Mouse (Mus musculus) liver, embryonic 14.5 days (tissue): ENCODE data around the gene Gtf3c1.

Experiments
- CTCF ChIP-seq: IDR thresholded peaks from 2 replicates; pipeline ENCODE4 v1.5.1; 2016; ENCODE audit warnings: antibody characterized with exemption, low read depth, control low read depth
- EP300 ChIP-seq: IDR thresholded peaks from 2 replicates; pipeline ENCODE4 v1.6.1; 2016; ENCODE audit warnings: antibody characterized with exemption, low read depth

- TF ChIP-seq CTCF (no peak), EP300 (no peak)
Observed at GRCm38 (mm10) chr7:125604362-125605319, 102.9 kb downstream of the Gtf3c1 start.
